Mouse (Mus musculus) brain, embryonic 18.5 days (tissue): ENCODE data around the gene Spaar.

ENCODE experiments used
- DNase-seq: peaks from one replicate; pipeline ENCODE4 v3.0.0-alpha.2; 2012; ENCODE audit warnings: low read depth, low spot score

Spaar gene

DNA sequence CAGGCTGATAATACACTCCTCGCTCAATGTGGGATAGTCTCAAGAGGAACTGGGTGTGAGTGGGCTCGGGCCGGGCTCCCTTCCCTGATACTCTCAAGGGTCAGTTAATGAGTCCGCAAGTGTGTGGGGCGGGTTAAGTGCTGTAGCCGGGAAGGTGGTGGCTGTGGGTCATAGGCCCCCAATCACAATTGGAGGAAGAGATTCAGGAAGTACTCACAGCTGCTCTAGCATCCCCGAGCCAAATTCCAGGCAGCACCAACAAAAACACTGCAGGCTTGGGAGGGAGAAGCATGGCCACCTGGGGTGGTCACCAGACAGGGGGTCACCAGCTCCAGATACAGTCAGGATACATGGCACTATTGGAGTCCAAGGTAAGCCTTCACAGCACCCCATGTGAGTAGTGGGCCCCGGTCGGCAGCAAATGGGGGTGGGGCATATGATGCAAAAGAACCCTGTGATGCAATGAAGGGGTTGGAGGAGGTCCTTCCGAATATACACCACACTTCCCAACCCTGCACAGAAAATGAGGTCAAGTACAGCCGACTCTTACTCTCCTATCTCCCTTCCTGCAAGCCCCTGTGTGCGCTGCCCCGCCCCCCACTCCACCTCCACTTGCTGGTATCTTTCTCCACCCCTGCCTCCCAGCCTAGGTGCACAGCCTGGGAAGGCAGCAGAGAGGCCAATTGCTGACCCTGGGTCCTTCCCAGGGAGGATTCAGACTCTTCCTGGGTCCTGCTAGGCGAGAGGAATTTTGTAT, at the start of gene Spaar:
Gene Spaar, plus strand, starts transcription at position 241 of the 757 bp plus-strand sequence.
- no peak for DNase-seq

DNA sequence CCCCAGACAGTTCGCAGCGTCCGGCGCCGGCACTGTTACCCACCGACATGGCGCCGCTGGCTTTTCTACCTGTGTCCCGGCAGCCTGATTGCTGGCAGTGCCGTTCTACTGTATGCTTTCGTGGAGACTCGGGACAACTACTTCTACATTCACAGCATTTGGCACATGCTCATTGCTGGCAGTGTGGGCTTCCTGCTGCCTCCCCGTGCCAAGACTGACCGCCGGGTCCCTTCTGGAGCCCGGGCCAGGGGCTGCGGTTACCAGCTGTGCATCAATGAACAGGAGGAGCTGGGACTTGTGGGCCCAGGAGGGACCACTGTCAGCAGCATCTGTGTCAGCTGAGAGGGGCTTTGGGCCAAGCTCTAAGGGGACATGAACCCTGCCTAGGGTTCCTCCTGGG, 39.8 kb upstream of the Spaar start:
- no peak for DNase-seq

DNA sequence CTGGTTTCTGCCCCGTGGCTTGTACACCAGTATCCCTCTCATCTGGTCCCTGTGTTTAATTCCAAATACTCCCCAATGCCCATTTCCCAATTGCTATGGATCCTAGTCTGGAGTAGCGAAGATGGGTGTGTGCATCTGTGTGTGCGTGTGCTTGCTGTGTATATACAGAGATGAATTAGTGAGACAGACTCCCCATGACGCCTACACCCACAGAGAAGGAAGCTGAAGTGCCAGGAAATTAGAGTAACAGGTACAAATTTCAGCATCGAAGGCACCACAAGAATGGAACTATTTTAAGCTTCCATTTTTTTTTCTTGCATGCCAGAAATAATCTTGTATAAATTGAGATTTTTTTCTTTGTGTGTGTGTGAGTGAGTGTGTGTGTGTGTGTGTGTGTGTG, 38.8 kb upstream of the Spaar start:
- no peak for DNase-seq

DNA sequence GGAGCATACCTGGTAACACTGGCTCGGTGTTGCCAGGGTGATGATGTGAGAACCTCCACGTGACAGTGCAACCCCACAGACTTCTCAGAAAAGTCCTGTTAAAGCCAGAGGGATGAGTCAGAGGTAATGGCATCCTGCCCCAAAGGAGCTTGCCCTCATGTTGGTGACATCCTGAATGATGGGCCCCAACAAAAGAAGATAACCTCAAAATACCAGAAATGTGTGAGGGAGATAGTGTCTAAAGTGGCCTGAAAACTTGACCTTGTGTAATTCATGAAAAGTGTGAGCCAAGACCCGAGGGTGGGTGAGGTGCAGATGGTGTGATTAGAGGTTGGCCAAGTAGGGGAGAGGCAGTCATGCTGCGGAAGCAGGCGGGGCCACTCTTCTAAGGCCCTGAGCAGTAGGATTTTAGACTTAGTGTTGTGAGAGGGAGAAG, 36.0 kb upstream of the Spaar start:
- no peak for DNase-seq

DNA sequence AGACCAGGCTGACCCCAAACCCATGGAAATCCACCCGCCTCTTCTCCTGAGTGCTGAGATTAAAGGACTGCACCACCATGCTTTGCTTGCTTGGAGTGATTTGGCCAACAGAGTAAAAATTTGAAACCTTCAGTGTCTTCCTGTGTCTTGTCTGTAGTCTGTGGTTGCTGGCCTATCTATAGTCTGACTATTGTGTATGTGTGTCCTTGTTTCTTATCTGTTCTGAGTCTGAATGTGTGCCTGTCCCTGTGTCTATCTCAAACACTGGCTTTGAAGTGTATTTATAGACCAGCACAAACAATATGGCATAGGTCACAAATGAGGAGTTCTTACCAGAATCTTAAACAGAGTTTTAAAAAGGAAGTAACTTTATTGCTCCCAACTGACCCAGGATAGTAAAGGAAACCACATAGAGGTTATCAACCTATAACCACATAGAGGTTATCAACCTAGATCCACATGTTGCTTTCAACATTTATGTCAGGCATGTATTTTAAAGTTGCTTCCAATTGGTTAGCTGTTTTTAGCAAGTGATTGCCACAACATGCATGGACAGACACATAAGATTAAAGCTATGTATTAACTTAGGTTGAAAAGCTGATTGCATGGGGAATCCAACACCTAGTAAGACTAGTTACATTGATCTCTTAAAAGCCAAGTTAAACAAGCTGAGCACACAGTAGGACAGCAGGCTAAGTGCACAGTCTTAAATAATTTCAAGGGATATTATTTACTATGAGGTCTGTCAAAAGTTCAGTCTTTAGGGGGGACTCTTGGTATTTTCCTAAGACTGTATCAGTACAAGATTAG, 35.2 kb upstream of the Spaar start:
- no peak for DNase-seq

DNA sequence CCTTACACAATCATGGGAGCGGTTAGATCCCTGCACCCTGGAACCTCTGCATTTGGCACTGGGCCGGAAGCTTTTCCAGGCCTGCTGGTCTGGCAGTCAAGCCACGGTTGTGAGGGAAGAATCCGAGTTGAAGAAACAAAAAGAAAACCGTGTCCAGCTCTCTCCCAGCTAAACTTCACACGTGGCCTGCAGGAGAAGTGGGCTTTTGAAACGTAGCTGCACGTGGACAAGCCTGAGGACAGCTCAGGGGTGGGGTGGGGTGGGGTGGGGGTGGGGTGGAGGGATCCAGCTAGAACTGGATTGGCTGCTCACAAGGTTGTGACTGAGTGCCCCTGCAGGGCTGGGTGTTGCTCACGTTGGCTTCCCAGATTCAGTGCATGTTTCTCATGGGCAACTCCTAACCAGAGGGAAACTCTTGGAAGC, 34.6 kb upstream of the Spaar start:
- no peak for DNase-seq

DNA sequence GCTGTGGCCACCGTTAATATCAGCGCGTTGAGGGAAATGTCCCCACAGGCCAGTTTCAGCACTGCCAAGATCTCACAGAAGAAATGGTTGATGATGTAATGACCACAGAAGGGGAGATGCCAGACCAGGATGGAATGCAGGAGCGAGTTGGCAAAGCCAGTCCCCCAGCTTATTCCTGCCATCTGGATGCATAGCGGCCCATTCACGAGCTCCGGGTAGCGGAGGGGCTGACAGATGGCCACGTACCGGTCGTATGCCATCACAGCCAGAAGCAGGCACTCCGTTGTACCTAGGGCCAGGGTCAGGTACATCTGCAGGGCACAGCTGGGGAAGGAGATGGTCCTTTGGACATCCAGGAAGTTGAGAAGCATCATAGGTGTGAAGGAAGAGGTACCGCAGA, 33.3 kb upstream of the Spaar start:
- DNase-seq: no peak

DNA sequence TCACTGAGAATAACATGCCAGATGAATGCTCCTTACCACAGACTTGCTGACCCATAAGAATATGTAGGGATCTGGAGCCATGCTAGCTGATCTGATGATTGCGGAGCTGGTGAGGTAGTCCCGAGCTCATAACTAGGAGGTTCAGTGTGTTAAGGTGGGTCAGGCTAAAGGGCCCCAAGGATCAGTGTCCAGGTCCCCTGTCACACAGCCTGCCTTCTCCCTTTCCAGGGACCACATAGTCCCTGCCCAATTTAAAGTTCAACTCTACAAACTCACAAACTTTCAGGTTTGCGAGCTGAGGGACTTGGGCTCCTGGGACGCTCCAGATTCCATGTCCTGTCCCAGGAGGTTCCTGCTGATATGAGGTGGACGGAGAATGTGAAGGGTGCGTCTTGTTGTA, 29.1 kb upstream of the Spaar start, which contains the start of gene Olfr70:
Gene Olfr70, minus strand, starts transcription at position 101 of the 400 bp plus-strand sequence.
- DNase-seq: no peak

DNA sequence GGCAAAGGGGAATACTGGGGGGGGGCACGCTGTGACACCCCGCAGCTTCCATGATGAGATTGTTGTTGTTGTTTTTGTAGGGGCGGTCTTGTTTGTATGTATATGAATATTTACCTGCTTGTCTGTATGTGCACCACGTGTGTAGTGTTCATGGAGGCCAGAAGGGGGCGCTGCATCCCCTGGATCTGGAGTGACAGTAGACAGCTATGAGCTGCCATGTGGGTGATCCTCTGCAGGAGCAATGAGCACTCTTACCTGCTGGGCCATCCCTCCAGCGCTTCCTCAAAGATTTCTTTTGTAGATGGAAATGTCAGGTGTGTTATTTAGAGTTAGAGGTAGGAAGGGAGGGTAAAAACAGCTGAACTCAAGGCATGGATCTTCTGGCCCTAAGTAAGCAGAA, 26.4 kb upstream of the Spaar start:
- no peak for DNase-seq

DNA sequence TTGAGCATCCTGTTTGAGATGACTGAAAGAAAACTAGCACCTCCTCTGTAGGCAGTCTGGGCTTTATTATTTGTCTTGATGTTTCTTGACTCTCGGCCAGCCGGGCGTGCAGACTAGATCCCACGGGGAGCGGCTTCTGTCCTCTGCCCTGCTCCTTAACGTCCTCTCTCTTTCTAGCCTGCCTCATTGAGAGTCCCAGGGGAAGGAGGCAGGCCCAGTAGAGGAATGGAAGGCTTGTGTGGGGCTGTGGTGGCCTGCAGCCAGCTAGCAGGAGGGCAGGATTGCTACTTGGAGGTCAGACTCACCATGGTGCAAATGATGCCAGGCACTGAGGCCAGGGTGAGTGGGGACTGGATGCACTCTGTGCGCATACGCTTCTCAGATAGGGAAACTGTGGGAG, 26.0 kb upstream of the Spaar start:
- no peak for DNase-seq

DNA sequence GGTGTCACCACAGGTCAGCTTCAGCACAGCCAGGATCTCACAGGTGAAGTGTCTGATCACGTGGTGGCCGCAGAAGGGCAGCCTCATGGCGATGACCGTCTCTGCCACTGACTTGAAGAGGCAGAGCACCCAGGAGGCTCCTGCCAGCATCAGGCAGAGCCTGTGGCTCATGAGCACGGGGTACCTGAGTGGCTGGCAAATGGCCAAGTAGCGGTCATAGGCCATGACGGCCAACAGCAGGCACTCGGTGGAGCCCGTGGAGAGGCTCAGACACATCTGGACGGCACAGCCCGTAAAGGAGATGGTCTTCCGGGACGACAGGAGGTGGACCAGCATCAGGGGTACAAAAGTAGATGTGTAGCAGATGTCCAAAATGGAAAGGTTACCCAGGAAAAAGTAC, 23.8 kb upstream of the Spaar start:
- DNase-seq: no peak

DNA sequence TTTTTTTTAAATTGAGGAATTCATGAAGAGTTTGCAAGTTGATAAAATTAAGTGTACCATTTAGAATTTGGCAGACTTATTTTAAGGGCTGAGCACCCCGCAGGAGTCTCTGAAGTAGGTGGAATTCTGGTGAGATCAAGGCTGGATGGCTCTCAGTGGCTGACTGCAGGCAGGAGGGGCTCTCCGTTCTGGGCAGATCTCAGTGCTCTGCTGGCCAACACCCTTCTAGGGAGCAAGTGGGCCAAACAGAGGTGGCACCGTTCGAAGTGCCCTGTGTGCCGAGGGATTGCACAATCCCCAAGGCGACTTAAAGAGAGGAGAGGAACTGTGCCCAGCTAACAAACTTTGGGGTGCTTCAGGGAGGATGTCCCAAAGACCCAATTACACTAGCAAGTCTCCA, 20.0 kb upstream of the Spaar start, which contains the start of gene Olfr71:
Gene Olfr71, minus strand, starts transcription at position 387 of the 400 bp plus-strand sequence.
- DNase-seq: no peak

DNA sequence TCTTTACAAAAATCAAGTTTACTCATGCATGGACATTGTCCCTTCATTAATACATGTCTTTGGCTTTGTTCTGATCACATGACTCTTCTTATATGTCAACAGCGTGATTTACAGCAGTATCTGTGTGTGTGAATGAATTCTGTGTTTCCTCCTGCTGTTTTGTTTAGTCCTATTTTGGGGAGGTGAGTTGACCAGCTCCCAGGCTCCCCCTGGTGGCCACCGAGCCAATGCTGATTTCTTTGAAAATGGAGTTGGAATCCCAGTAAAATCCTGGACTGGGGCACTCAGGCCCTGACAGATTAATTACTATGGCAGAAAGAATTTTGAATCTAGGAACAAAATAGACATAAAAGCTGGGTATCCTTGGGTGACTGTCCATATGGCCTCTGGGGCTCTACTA, 18.0 kb upstream of the Spaar start:
- no peak for DNase-seq

DNA sequence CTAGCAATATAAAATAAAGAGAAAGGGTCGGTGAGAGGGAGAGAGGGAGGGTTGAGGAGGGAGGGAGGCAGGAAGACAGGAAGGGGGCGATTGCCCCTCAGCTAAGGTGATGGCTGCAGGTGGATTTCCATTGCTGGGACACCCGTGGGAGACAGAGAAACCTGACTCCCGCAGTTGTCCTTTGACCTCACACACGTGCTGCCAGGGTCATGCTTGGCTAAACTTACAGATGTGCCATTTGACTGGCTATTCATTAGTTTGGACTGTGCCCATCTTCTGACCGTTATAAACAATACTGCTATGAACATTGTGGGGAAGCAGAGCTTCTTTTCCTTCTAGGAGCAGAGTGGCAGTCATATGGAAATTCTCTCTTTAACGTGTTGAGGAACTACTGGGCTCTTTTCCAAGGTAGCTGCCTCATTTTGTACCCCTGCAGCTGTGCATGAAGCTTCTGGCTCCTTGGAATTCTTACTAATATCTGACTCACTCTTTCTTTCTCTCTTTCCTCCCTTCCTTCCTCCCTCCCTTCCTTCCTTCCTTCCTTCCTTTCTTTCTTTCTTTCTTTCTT, 16.1 kb upstream of the Spaar start:
- no peak for DNase-seq

DNA sequence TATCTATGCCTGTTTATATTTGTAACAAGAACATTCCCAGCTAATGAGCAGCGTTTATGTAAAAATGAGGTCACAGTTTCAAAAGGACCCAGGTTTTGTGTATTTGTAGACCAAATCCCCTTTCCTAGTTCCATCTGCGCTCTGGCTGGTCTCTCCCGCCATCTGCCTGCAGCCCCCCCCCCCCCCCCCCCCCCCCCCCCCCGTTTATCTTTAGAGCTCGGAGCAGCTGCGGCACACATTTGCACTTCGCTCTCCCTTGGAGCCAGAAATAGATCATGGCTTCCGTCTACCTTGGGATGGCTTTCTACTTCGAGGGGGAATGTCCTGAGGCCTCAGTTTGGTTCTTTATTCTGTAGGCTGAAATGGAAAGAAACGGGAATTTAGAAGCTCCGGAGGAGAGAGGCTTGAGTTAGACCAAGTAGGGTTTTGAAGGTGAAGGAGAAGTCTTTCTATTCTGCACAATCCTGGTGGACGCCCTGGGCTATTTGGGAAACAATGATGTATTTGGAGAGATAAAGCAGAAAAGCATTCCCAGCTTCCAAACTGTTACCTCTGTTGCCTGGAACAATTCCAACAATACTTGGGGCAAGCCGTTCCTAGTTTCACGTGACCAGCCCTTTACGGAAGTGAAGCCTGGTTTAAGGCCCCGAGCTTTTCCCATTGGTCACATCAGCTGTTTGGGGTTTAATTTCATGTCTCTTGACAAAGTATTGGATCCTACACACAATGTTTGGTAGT, 9.2 kb upstream of the Spaar start:
- DNase-seq: no peak

DNA sequence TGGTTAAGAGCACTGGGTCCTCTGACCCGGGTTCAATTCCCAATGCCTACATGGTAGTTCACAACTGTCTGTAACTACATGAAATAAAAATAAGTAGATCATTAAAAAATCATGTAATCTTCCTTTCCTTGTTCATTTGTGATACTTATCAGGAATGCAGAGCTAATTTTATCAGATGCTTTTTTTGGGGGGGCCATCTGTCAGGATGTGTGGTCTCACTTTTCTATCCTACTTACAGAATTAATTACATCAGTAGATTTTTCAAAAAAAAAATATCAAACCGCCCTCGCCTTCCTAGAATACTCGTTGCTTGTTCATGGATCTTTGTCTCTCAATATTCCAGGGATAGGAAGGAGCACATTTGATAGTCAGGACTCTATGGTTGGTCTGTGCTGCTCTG, 7.6 kb upstream of the Spaar start:
- no peak for DNase-seq

DNA sequence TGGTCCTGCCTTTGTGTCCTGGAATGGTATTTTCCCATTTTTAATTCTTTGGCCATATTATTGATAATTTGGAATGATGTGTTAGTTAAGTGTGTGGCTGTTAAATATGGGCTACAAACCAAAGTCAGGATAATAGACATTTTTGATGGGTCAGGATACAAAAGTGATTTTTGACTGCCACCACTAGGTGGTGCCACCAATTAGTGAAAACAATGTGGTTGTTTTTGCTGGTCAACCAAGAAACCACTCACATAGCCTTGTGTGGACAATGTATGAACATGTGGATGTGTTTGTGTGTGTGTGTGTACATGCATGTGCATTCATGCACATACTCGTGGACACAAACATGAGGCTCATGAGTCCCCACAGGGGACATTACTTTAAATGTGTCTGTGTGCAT, 5.1 kb upstream of the Spaar start:
- DNase-seq: no peak

DNA sequence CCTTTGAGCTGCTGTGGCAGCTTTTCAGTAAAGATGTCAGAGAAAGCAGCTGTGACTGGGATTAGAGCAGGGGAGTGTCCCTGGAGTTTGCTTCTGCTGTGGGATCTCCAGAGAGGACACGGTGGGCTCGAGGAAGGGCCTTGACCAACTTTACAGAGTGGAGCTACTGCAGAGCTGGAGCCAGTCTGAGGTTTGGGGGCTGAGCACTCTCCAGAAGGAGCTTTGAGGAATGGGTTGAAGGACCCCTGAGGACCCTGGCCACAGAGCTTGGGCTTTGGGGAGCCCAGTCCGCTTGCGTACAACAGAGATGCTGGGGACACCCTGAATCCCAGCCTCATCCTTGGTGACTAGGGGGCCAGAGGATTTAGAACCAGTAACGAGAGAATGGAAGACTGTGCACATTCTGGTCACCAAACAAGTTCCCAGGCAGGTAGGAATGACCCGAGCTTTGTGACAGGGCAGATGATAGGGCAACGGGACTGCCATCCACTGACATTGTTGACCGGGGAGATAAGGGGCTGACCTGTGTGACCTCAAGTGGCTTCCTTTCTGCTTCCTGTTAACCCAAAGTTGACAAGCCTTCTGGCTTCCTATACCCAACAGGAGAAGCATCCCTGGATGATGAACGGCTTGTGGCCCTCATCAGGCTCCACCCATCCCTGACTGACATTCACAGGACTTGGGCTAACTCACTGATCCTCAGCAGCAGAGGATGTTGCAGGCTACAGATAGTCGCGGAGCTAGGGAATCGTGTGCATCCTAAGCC, 3.4 kb upstream of the Spaar start:
- DNase-seq: no peak

DNA sequence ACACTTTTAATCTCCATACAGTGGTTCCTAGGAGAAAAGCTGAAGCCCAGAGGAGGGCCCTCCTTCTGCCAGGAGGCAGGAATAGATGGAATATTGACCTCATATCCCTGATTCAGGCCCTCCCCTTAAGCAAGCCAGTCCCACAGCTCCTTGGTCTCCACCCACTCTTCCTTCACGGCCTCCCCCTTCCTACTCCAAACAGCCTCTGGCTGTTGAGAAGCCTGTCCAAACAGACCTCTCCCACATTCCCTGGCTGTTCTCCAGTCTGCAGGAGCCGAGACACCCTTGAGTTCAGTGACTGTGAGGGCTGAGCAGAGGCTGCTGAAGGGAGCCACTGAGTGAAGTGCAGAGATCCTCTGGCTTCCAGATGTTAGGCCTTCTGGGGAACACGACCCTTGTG, 2.8 kb upstream of the Spaar start, which contains the start of gene Hrct1:
Gene Hrct1, plus strand, starts transcription at position 194 of the 400 bp plus-strand sequence.
- no peak for DNase-seq

DNA sequence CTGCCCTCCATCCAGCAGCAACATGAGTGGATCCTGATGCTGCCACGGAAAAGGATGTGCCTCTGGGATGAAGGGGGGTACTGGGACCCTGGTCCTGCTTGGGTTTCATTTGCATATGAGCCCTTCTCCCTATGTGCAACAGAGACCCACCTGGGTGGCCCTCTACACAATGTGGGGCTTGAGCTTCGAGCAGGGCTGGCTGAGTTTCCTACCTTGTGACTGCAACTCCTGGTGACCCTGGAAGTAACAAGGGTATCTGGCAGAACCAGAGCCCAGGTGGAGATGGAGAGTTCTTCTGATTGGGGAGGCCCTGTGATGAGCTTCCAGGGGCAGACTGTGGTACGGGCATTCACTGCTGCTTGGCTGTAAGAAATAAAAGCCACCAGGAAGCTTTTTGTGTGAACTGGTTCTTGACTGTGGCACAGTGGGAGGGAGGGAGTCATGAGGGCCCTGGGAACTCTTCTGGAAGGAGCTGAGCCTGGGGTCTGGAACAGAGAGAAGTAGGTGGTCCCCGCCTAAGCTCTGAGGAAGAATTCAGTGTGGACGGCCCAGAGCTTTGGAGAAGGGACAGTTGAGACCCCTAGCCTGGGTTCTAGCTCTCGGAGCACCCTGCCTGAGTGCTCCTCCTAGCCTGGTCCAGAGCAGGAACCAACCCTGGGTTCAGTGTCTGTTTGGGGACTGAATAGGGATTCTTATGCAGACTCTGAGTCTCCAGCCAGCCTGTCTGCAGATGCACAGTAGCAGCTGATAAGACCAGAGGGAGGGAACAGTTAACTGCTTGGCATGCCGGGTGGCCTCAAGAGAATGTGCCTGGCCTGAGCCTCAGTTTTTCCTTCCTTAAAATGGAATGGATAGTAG, 1.9 kb upstream of the Spaar start:
- DNase-seq: no peak
